Mouse (Mus musculus): ENCODE results near the gene Jazf1. TPM values are rescaled to one million over a fixed set of nuclear protein-coding genes. Genes with fewer than 3 reads are reported as not detected.

The Jazf1 gene
- total RNA-seq, 1 experiment from 2014 or later = 0.35 TPM

GRCm38 (mm10) chr6:52846314-52846713 lies 222.1 kb downstream of the Jazf1 start:
- 0 out of 4 replicates have a peak, but pooled peaks of 1 of the 2 experiments have one; percentile 54 for ATAC-seq (replicated peaks in 1 of 2; ENCODE audit: insufficient read depth in 1 of 2, low FRiP score in 2 of 2, low TSS enrichment in 1 of 2, low read depth in 1 of 2, poor library complexity in 2 of 2, severe bottlenecking in 2 of 2)

GRCm38 (mm10) chr6:52844741-52845140 lies 223.7 kb downstream of the Jazf1 start:
- ATAC-seq (replicated peaks in 1 of 2; ENCODE audit: insufficient read depth in 1 of 2, low FRiP score in 2 of 2, low TSS enrichment in 1 of 2, low read depth in 1 of 2, poor library complexity in 2 of 2, severe bottlenecking in 2 of 2) = no peak

- no peak for ATAC-seq (replicated peaks in 1 of 2; ENCODE audit: insufficient read depth in 1 of 2, low FRiP score in 2 of 2, low TSS enrichment in 1 of 2, low read depth in 1 of 2, poor library complexity in 2 of 2, severe bottlenecking in 2 of 2)
These were observed 225.4 kb downstream of the Jazf1 start for GRCm38 (mm10) chr6:52843027-52843426.

GRCm38 (mm10) chr6:52842598-52842997 lies 225.8 kb downstream of the Jazf1 start:
- peak; percentile 75 to 76; a peak in 3 of 4 replicates for ATAC-seq (replicated peaks in 1 of 2; ENCODE audit: insufficient read depth in 1 of 2, low FRiP score in 2 of 2, low TSS enrichment in 1 of 2, low read depth in 1 of 2, poor library complexity in 2 of 2, severe bottlenecking in 2 of 2)

- no peak for ATAC-seq (replicated peaks in 1 of 2; ENCODE audit: insufficient read depth in 1 of 2, low FRiP score in 2 of 2, low TSS enrichment in 1 of 2, low read depth in 1 of 2, poor library complexity in 2 of 2, severe bottlenecking in 2 of 2)
These were observed 226.8 kb downstream of the Jazf1 start for GRCm38 (mm10) chr6:52841611-52842010.

- ATAC-seq (replicated peaks in 1 of 2; ENCODE audit: insufficient read depth in 1 of 2, low FRiP score in 2 of 2, low TSS enrichment in 1 of 2, low read depth in 1 of 2, poor library complexity in 2 of 2, severe bottlenecking in 2 of 2) = peak; percentile 19 to 63; a peak in 2 of 4 replicates
These were observed 227.8 kb downstream of the Jazf1 start for GRCm38 (mm10) chr6:52840589-52841044.

- ATAC-seq (replicated peaks in 1 of 2; ENCODE audit: insufficient read depth in 1 of 2, low FRiP score in 2 of 2, low TSS enrichment in 1 of 2, low read depth in 1 of 2, poor library complexity in 2 of 2, severe bottlenecking in 2 of 2) = 0 out of 4 replicates have a peak, but pooled peaks of 1 of the 2 experiments have one; percentile 34
These were observed 229.7 kb downstream of the Jazf1 start for GRCm38 (mm10) chr6:52838691-52839090.

- ATAC-seq (replicated peaks in 1 of 2; ENCODE audit: insufficient read depth in 1 of 2, low FRiP score in 2 of 2, low TSS enrichment in 1 of 2, low read depth in 1 of 2, poor library complexity in 2 of 2, severe bottlenecking in 2 of 2) = no peak
These were observed 230.6 kb downstream of the Jazf1 start for GRCm38 (mm10) chr6:52837792-52838191.

GRCm38 (mm10) chr6:52836201-52836950 lies 232.1 kb downstream of the Jazf1 start:
- ATAC-seq (replicated peaks in 1 of 2; ENCODE audit: insufficient read depth in 1 of 2, low FRiP score in 2 of 2, low TSS enrichment in 1 of 2, low read depth in 1 of 2, poor library complexity in 2 of 2, severe bottlenecking in 2 of 2) = no peak

- no peak for ATAC-seq (replicated peaks in 1 of 2; ENCODE audit: insufficient read depth in 1 of 2, low FRiP score in 2 of 2, low TSS enrichment in 1 of 2, low read depth in 1 of 2, poor library complexity in 2 of 2, severe bottlenecking in 2 of 2)
These were observed 240.6 kb downstream of the Jazf1 start for GRCm38 (mm10) chr6:52827752-52828277.

- ATAC-seq (replicated peaks in 1 of 2; ENCODE audit: insufficient read depth in 1 of 2, low FRiP score in 2 of 2, low TSS enrichment in 1 of 2, low read depth in 1 of 2, poor library complexity in 2 of 2, severe bottlenecking in 2 of 2) = peak; percentile 71 to 83
These were observed 242.9 kb downstream of the Jazf1 start for GRCm38 (mm10) chr6:52825535-52825934.

- ATAC-seq (replicated peaks in 1 of 2; ENCODE audit: insufficient read depth in 1 of 2, low FRiP score in 2 of 2, low TSS enrichment in 1 of 2, low read depth in 1 of 2, poor library complexity in 2 of 2, severe bottlenecking in 2 of 2) = no peak
These were observed 243.4 kb downstream of the Jazf1 start for GRCm38 (mm10) chr6:52824977-52825482.

GRCm38 (mm10) chr6:52823064-52823463 lies 245.4 kb downstream of the Jazf1 start:
- no peak for ATAC-seq (replicated peaks in 1 of 2; ENCODE audit: insufficient read depth in 1 of 2, low FRiP score in 2 of 2, low TSS enrichment in 1 of 2, low read depth in 1 of 2, poor library complexity in 2 of 2, severe bottlenecking in 2 of 2)

GRCm38 (mm10) chr6:52822625-52823024 lies 245.8 kb downstream of the Jazf1 start:
- no peak for ATAC-seq (replicated peaks in 1 of 2; ENCODE audit: insufficient read depth in 1 of 2, low FRiP score in 2 of 2, low TSS enrichment in 1 of 2, low read depth in 1 of 2, poor library complexity in 2 of 2, severe bottlenecking in 2 of 2)

GRCm38 (mm10) chr6:52819353-52819752 lies 249.1 kb downstream of the Jazf1 start:
- ATAC-seq (replicated peaks in 1 of 2; ENCODE audit: insufficient read depth in 1 of 2, low FRiP score in 2 of 2, low TSS enrichment in 1 of 2, low read depth in 1 of 2, poor library complexity in 2 of 2, severe bottlenecking in 2 of 2) = no peak

- ATAC-seq (replicated peaks in 1 of 2; ENCODE audit: insufficient read depth in 1 of 2, low FRiP score in 2 of 2, low TSS enrichment in 1 of 2, low read depth in 1 of 2, poor library complexity in 2 of 2, severe bottlenecking in 2 of 2) = no peak
These were observed 250.4 kb downstream of the Jazf1 start for GRCm38 (mm10) chr6:52818041-52818440.

- ATAC-seq (replicated peaks in 1 of 2; ENCODE audit: insufficient read depth in 1 of 2, low FRiP score in 2 of 2, low TSS enrichment in 1 of 2, low read depth in 1 of 2, poor library complexity in 2 of 2, severe bottlenecking in 2 of 2) = peak; percentile 32 to 36; a peak in 1 of 4 replicates
These were observed 251.1 kb downstream of the Jazf1 start for GRCm38 (mm10) chr6:52817203-52817874.

Measured in hematopoietic stem cell, adult 5-6 weeks (primary cell).